Mouse (Mus musculus): ENCODE measurements around the gene Dvl3.

- TF ChIP-seq CTCF (IDR thresholded peaks at IDR 0.05; ENCODE audit: borderline replicate concordance, insufficient read depth, low read depth, low read length) (no peak), POLR2A (IDR thresholded peaks at IDR 0.05; ENCODE audit: borderline replicate concordance, insufficient read depth, low read length) (no peak)
Observed at GRCm38 (mm10) chr16:20476857-20477256, 39.9 kb upstream of the Dvl3 start.
